Mouse (Mus musculus): ENCODE measurements around the gene Clspn. TPM values are rescaled to one million over a fixed set of nuclear protein-coding genes. Genes with fewer than 3 reads are reported as not detected.

The Clspn gene
- polyA plus RNA-seq, 1 experiment, result 0.88 TPM

- H3K27me3 ChIP-seq (ENCODE audit: control insufficient read depth, insufficient read depth, low read length), result no peaks in the 10 kb centered on the region
- WGBS, result 87% methylated on average over 2 of the region's 2 CpGs
- H3K4me1 ChIP-seq (ENCODE audit: control insufficient read depth, insufficient read depth, insufficient read length), result no peaks in the 10 kb centered on the region
- H3K36me3 ChIP-seq (ENCODE audit: control insufficient read depth, insufficient read depth, low read length), result no peaks in the 10 kb centered on the region
- H3K4me3 ChIP-seq (ENCODE audit: extremely low read depth, insufficient read depth, insufficient read length), result no peak overlapping the region
- TF ChIP-seq CTCF (IDR thresholded peaks at IDR 0.05; ENCODE audit: extremely low read depth, insufficient read depth, insufficient read length, insufficient replicate concordance) (no peak), POLR2A (IDR thresholded peaks at IDR 0.05; ENCODE audit: low read depth, low read length) (no peak)
- H3K27ac ChIP-seq (ENCODE audit: insufficient read depth, low read length), result no peak overlapping the region
- DNase-seq (ENCODE audit: low read depth in 1 of 2, low spot score in 2 of 2), result no peak
These were observed 22.3 kb downstream of the Clspn start for GRCm38 (mm10) chr4:126579077-126579476.

- H3K36me3 ChIP-seq (ENCODE audit: control insufficient read depth, insufficient read depth, low read length), result no peaks in the 10 kb centered on the region
- TF ChIP-seq CTCF (IDR thresholded peaks at IDR 0.05; ENCODE audit: extremely low read depth, insufficient read depth, insufficient read length, insufficient replicate concordance) (no peak), POLR2A (IDR thresholded peaks at IDR 0.05; ENCODE audit: low read depth, low read length) (no peak)
- H3K27ac ChIP-seq (ENCODE audit: insufficient read depth, low read length), result no peak overlapping the region
- H3K4me3 ChIP-seq (ENCODE audit: extremely low read depth, insufficient read depth, insufficient read length), result no peak overlapping the region
- no peak for DNase-seq (ENCODE audit: low read depth in 1 of 2, low spot score in 2 of 2)
- WGBS, result 96% methylated on average over 13 of the region's 13 CpGs
- H3K4me1 ChIP-seq (ENCODE audit: control insufficient read depth, insufficient read depth, insufficient read length), result no peaks in the 10 kb centered on the region
- H3K27me3 ChIP-seq (ENCODE audit: control insufficient read depth, insufficient read depth, low read length), result no peaks in the 10 kb centered on the region
These were observed 29.0 kb downstream of the Clspn start for GRCm38 (mm10) chr4:126585739-126586138.

- Histone ChIP-seq H3K4me1 (ENCODE audit: control insufficient read depth, insufficient read depth, insufficient read length) (no peaks in the 10 kb centered on the region), H3K27ac (ENCODE audit: insufficient read depth, low read length) (no peak overlapping the region), H3K27me3 (ENCODE audit: control insufficient read depth, insufficient read depth, low read length) (no peaks in the 10 kb centered on the region), H3K36me3 (ENCODE audit: control insufficient read depth, insufficient read depth, low read length) (no peaks in the 10 kb centered on the region), H3K4me3 (ENCODE audit: extremely low read depth, insufficient read depth, insufficient read length) (no peak overlapping the region)
- no peak for DNase-seq (ENCODE audit: low read depth in 1 of 2, low spot score in 2 of 2)
- 88% methylated on average over 6 of the region's 6 CpGs for WGBS
- TF ChIP-seq CTCF (IDR thresholded peaks at IDR 0.05; ENCODE audit: extremely low read depth, insufficient read depth, insufficient read length, insufficient replicate concordance) (no peak), POLR2A (IDR thresholded peaks at IDR 0.05; ENCODE audit: low read depth, low read length) (no peak)
These were observed 35.3 kb downstream of the Clspn start for GRCm38 (mm10) chr4:126592039-126592438.

GRCm38 (mm10) chr4:126599971-126600754, 43.4 kb downstream of the Clspn start:
- no peaks in the 10 kb centered on the region for H3K4me1 ChIP-seq (ENCODE audit: control insufficient read depth, insufficient read depth, insufficient read length)
- WGBS, result 37% methylated on average over 8 of the region's 8 CpGs
- peak; percentile 11 to 33 for DNase-seq (ENCODE audit: low read depth in 1 of 2, low spot score in 2 of 2)
- TF ChIP-seq CTCF (IDR thresholded peaks at IDR 0.05; ENCODE audit: extremely low read depth, insufficient read depth, insufficient read length, insufficient replicate concordance) (peak; percentile 74; the same call in 1 of the 2 replicates), POLR2A (IDR thresholded peaks at IDR 0.05; ENCODE audit: low read depth, low read length) (no peak)
- no peak overlapping the region for H3K27ac ChIP-seq (ENCODE audit: insufficient read depth, low read length)
- no peaks in the 10 kb centered on the region for H3K36me3 ChIP-seq (ENCODE audit: control insufficient read depth, insufficient read depth, low read length)
- H3K4me3 ChIP-seq (ENCODE audit: extremely low read depth, insufficient read depth, insufficient read length), result no peak overlapping the region
- no peaks in the 10 kb centered on the region for H3K27me3 ChIP-seq (ENCODE audit: control insufficient read depth, insufficient read depth, low read length)

GRCm38 (mm10) chr4:126601597-126602444, 45.1 kb downstream of the Clspn start:
- Histone ChIP-seq H3K27ac (ENCODE audit: insufficient read depth, low read length) (no peak overlapping the region), H3K27me3 (ENCODE audit: control insufficient read depth, insufficient read depth, low read length) (no peaks in the 10 kb centered on the region), H3K36me3 (ENCODE audit: control insufficient read depth, insufficient read depth, low read length) (no peaks in the 10 kb centered on the region), H3K4me3 (ENCODE audit: extremely low read depth, insufficient read depth, insufficient read length) (no peak overlapping the region), H3K4me1 (ENCODE audit: control insufficient read depth, insufficient read depth, insufficient read length) (no peaks in the 10 kb centered on the region)
- WGBS, result 38% methylated on average over 22 of the region's 22 CpGs
- no peak for DNase-seq (ENCODE audit: low read depth in 1 of 2, low spot score in 2 of 2)
- TF ChIP-seq CTCF (IDR thresholded peaks at IDR 0.05; ENCODE audit: extremely low read depth, insufficient read depth, insufficient read length, insufficient replicate concordance), result no peak
- no peak for TF ChIP-seq POLR2A (IDR thresholded peaks at IDR 0.05; ENCODE audit: low read depth, low read length)

GRCm38 (mm10) chr4:126602445-126602762, 45.7 kb downstream of the Clspn start:
- no peak for TF ChIP-seq CTCF (IDR thresholded peaks at IDR 0.05; ENCODE audit: extremely low read depth, insufficient read depth, insufficient read length, insufficient replicate concordance)
- no peak for TF ChIP-seq POLR2A (IDR thresholded peaks at IDR 0.05; ENCODE audit: low read depth, low read length)
- no peaks in the 10 kb centered on the region for H3K4me1 ChIP-seq (ENCODE audit: control insufficient read depth, insufficient read depth, insufficient read length)
- no peak overlapping the region for H3K4me3 ChIP-seq (ENCODE audit: extremely low read depth, insufficient read depth, insufficient read length)
- no peaks in the 10 kb centered on the region for H3K27me3 ChIP-seq (ENCODE audit: control insufficient read depth, insufficient read depth, low read length)
- no peaks in the 10 kb centered on the region for H3K36me3 ChIP-seq (ENCODE audit: control insufficient read depth, insufficient read depth, low read length)
- DNase-seq (ENCODE audit: low read depth in 1 of 2, low spot score in 2 of 2), result no peak
- 73% methylated on average over 6 of the region's 6 CpGs for WGBS
- H3K27ac ChIP-seq (ENCODE audit: insufficient read depth, low read length), result no peak overlapping the region

Data from spleen, adult 2 months (tissue).